Mouse (Mus musculus) lung, postnatal 4 days (tissue): Measurements from ENCODE around the gene Zcchc17.

ENCODE experiments used
- DNase-seq, 2 experiments: peaks; one replicate each; pipeline ENCODE4 v3.0.0; 2021

The Zcchc17 gene

GRCm38 (mm10) chr4:130359486-130360237 is at the start of gene Zcchc17, which contains the start of gene Snrnp40:
Zcchc17 (minus strand) TSS chr4:130359943.
Snrnp40 (plus strand) TSS chr4:130360132.
- peak; percentile 98 to 99 for DNase-seq

GRCm38 (mm10) chr4:130391265-130391664 is 31.5 kb upstream of the Zcchc17 start:
- peak in 1 of 2 experiments; percentile 10 for DNase-seq

GRCm38 (mm10) chr4:130389927-130390326 is 30.2 kb upstream of the Zcchc17 start:
- DNase-seq, result no peak

DNA sequence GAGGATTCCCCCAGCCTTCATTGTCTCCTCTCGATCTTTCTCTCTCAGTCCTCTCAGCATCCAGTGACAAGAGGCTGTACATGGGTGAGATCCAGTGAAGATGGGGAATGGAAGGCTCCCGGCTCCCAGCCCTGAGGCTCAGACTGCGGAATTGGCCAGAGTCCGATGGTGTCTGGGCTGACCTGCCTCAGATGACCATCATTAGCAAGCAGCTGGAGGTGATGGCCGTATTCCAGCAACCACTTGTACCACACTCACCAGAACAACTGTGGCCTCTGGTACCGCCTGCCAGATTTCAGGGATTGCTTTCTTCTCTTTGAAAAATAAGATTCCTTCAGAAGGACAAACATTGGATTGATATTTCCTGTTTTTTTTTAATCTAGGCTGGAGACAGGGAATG is 29.8 kb upstream of the Zcchc17 start:
- peak; percentile 30 to 74 for DNase-seq

DNA sequence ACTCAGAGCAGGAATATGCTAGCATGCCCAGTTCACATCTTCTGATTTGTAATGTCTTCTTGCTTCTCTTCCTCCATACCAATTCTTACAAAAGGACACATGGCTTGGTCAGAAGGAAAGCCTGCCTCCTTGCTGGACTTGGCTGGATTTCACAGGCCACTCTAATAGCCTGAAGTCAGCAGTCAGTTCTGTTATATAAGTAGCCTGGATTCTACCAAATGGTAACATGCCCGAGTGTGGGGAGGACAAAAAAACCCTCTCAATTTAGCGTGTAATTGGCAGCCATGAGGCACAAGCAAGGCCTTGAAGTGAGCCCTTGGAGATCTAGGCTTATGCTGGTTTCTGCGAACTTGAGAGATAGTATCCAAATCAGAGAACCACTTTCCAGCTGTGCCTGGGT is 27.5 kb upstream of the Zcchc17 start:
- DNase-seq, result no peak

GRCm38 (mm10) chr4:130380418-130380817 is 20.7 kb upstream of the Zcchc17 start:
- no peak for DNase-seq

DNA sequence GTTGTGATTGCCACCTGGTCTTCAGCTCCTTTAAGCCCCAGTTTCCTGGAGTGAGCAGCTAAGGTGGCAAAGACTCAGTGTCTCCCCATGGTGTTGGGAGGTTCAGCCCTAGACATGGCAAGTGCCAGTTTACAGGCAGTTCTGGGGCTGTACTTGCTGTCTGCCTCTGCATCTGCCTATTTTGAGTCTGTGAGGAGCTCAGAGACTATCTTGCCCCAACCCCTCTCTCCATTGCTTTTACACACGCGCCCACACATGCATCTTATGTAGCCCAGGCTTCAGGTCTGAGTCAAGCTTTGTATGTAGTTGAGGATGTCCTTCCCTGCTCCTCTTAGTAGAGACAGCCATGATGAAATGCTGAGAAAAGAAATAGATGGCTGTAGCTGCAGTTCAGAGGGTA is 19.4 kb upstream of the Zcchc17 start:
- DNase-seq, result no peak

GRCm38 (mm10) chr4:130377500-130377899 is 17.8 kb upstream of the Zcchc17 start:
- DNase-seq, result no peak

GRCm38 (mm10) chr4:130376675-130377074 is 16.9 kb upstream of the Zcchc17 start:
- no peak for DNase-seq

GRCm38 (mm10) chr4:130360238-130360590 is 471 bp upstream of the Zcchc17 start:
- no peak for DNase-seq

DNA sequence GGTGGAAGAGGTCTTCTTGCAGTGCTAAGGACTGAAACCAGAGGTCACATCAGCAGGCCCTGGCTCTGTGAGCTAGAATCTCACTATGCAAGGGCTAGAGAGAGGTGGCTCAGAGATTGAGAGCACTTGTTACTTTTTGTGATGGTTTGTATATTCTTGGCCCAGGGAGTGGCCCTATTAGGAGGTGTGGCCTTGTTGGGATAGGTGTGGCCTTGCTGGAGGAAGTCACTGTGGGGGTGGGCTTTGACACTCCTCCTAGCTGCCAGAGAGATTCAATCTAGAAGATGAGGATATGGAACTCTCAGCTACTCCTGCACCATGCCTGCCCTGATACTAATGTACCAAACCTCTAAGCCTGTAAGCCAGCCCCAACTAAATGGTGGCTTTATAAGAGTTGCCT is 1.8 kb downstream of the Zcchc17 start:
- DNase-seq, result no peak

DNA sequence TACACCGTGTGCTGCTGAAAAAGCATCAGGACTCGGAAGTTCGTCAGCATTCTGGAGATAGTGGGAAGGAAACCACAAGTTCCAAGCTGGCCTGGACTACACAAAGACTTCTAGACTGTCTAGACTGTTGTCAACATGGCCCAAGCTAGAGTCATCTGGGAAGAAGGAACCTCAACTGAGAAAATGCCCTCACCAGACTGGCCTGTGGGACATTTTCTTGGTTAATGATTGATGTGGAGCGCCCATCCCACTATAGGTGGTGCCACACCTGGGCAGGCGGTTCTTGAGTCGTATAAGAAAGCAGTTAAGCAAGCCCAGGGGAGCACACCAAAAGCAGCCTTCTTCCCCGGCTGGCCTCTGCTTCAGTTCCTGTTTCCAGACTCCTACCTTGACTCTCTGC is 7.2 kb downstream of the Zcchc17 start:
- no peak for DNase-seq

- no peak for DNase-seq
Observed at GRCm38 (mm10) chr4:130350690-130351422, 8.9 kb downstream of the Zcchc17 start.

DNA sequence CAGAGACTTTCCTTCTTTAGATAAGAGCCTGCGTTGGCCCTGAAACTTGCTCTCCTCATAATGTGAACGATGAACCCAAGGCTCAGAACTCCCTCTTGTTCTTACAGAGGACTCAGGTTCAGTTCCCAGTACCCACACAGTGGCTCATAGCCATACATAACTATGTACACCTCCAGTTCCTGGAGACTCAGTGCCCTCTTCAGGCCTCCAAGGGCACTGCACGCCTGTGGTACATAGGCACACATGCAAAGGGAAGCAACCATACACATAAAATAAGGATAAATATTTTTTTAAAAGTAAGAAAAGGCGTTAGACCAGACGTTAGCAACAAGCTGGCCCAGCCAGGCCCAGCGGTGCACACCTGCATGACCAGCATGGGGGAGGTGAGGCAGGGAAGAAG is 10.1 kb downstream of the Zcchc17 start:
- DNase-seq, result no peak

DNA sequence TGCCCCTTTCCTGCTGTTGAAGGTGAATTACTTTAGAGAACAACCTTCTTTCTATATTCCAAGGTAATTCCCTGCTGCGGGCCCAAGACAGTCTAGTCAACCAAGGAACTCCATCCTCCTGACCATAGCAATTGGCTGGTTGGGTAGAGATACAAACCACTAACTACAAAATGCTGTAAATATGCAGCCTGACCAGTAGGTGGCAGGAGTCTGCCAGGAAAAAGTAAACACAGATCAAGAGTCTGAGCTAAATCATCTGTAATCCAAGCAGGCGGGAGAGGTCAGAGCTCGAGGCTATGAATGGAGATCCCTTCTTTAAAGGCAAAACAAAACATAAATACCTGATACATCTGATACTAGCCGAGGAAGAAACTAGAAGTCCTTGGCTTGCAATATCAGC is 18.1 kb downstream of the Zcchc17 start:
- peak in 1 of 2 experiments; percentile 64 for DNase-seq

DNA sequence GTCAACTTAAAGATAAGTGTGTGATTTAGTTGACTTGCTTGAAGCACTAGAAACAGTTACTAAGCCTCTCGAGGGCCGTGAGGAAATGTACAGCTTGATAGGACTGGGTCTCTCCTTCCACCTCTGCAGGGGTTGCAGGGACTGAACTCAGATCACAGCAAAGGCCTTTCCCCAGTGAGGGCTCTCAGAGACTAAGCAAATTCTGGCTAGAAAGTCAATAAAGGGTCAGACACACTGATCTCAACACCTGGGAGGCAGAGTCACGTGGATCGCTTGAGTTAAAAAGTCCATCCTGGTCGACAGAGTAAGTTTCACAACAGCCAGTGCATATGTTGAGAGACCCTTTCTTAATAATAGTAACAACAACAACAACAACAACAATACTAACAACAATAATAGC is 23.9 kb downstream of the Zcchc17 start:
- no peak for DNase-seq

DNA sequence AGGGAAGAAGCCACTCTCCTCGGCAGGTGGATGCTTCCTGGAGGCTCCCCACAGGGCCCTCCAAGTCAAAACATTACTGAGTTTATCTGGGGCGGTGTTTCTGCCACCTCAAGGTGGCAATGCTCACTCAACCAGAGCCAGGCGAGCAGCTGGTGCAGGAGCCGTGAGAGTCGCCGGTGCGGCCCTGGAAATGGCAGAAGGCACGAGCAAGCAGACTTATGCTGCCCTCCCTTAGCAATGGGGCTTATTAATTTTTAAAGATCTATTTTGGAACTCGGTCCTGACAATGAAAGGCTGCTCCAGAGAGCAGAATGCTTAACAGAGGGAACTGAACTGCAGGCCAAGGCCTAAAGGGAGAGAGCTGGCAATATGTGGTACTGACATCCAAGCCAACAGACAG is 32.4 kb downstream of the Zcchc17 start:
- DNase-seq, result no peak

DNA sequence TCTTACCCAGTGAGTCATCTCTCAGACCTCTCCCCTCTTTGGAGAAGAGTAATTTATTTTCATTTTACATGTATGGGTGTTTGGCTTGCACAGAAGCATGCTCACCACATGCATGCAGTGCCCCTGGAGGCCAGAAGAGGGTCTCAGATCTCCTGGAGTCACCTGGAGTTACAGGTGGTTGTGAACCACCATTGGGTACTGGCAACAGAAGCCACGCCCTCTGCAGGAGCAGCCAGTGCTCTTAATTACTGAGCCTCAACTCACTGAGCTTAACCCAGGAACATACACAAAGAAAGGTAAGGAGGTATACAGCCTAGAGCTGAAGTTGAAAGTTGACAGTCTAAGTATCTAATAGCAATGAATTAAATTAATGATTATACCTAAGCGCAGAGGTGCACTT is 34.3 kb downstream of the Zcchc17 start:
- no peak for DNase-seq

DNA sequence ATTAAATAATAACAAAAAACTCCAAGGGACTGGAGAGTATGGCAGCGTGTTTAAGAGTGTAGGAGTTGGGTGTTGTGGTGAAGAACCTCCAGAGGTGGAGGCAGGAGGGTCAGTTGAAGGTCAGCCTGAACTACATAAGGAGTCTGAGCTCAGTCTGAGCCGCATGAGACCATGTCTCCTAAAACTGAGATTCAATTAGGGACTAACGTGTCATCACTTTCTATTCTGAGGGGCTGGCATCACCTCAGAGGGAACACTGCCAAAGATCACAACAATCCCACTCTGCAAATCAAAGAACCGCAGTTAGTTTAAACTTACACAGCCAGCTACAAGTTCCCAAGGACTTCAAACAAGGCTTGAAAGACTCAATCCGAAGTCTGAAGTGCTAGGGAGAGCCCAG is 36.1 kb downstream of the Zcchc17 start:
- DNase-seq, result peak in 1 of 2 experiments; percentile 21

- no peak for DNase-seq
Observed at GRCm38 (mm10) chr4:130323165-130323564, 36.6 kb downstream of the Zcchc17 start.

- no peak for DNase-seq
Observed at GRCm38 (mm10) chr4:130322567-130322966, 37.2 kb downstream of the Zcchc17 start.

DNA sequence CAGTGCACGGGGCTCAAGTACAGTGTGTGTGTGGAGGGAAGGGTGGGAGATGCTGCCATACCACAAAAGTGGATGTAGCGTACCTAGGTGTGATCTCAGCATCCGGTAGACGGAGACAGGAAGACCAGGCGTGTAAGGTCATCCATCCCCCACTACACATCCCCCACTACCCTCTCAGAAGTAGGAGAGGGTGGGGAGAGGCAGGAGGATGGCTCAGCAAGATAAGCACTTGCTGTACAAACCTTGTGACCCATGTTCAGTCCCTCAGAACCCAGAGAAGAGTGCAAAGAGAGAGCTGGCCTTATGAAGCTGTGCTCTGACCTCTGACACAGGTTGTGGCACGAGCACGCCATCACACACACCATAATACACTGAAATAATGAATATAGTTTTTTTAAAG is 38.1 kb downstream of the Zcchc17 start:
- no peak for DNase-seq

- no peak for DNase-seq
Observed at GRCm38 (mm10) chr4:130319564-130319963, 40.2 kb downstream of the Zcchc17 start.

- no peak for DNase-seq
Observed at GRCm38 (mm10) chr4:130318122-130318521, 41.6 kb downstream of the Zcchc17 start.
